Mouse (Mus musculus) midbrain, embryonic 12.5 days (tissue): ENCODE measurements around the gene Tenm3. TPM values are rescaled to one million over a fixed set of nuclear protein-coding genes. Genes with fewer than 3 reads are reported as not detected.

ENCODE experiments used
- ATAC-seq: fragments of 200-750 bp; cut with Nextera tagmentation; 2 replicates; pipeline ENCODE4 v1.8.0; 2017; ENCODE audit warnings: low read depth, moderate TSS enrichment, moderate library complexity; ENCODE audit not compliant: low FRiP score
- H3K27ac ChIP-seq: fragments of 300-500 bp; sonication (generic); replicated peaks from 2 replicates; pipeline ENCODE4 v1.5.1; 2016; ENCODE audit warnings: mild to moderate bottlenecking
- H3K27me3 ChIP-seq: fragments of 300-500 bp; sonication (generic); 2 replicates; pipeline ENCODE4 v1.6.1; 2016; ENCODE audit warnings: mild to moderate bottlenecking
- H3K36me3 ChIP-seq: fragments of 300-500 bp; sonication (generic); 2 replicates; pipeline ENCODE4 v1.6.1; 2016
- H3K4me1 ChIP-seq: fragments of 300-500 bp; sonication (generic); 2 replicates; pipeline ENCODE4 v1.6.1; 2016
- H3K4me2 ChIP-seq: fragments of 300-500 bp; sonication (generic); replicated peaks from 2 replicates; pipeline ENCODE4 v1.6.1; 2016; ENCODE audit warnings: mild to moderate bottlenecking, moderate library complexity
- H3K4me3 ChIP-seq: fragments of 300-500 bp; sonication (generic); 2 replicates; pipeline ENCODE4 v1.5.1; 2016; ENCODE audit warnings: mild to moderate bottlenecking
- H3K9ac ChIP-seq: fragments of 300-500 bp; sonication (generic); replicated peaks from 2 replicates; pipeline ENCODE4 v1.6.1; 2016; ENCODE audit warnings: mild to moderate bottlenecking, moderate library complexity
- H3K9me3 ChIP-seq: fragments of 300-500 bp; sonication (generic); 2 replicates; pipeline ENCODE4 v1.6.1; 2016; ENCODE audit warnings: mild to moderate bottlenecking
- WGBS: fragments of 180-500 bp; shearing (Covaris S2); methylation state at CpG from one replicate; pipeline ENCODE4 v1.1.7; 2016; 5-methylcytosine and 5-hydroxymethylcytosine counted together
- polyA plus RNA-seq: library from polyadenylated mRNA; unstranded; fragments of >200 nt; fragmentation: Nextera tagmentation; extraction: Ambion mirVana; gene quantifications from 2 replicates; pipeline ENCODE4 v1.2.1, GENCODE M21; 2016

The Tenm3 gene
- polyA plus RNA-seq, 1 experiment from 2014 or later: 63.9 TPM

GRCm38 (mm10) chr8:48310240-48310849, 533.4 kb downstream of the Tenm3 start:
- Histone ChIP-seq H3K4me1 (peaks cover 26% of the 10 kb centered on the region), H3K36me3 (0 out of 2 replicates have a peak, but pooled peaks cover 4% of the 10 kb centered on the region), H3K4me3 (no peak overlapping the region), H3K27ac (peak overlapping the region; percentile 60), H3K9me3 (no peaks in the 10 kb centered on the region), H3K4me2 (no peak overlapping the region), H3K27me3 (peaks cover 4% of the 10 kb centered on the region; the same call in 1 of the 2 replicates), H3K9ac (no peak overlapping the region)
- WGBS: 36% methylated on average over 10 of the region's 10 CpGs
- ATAC-seq: peak; percentile 32; the same call in 1 of the 2 replicates

- Histone ChIP-seq H3K27me3 (peaks cover 4% of the 10 kb centered on the region; the same call in 1 of the 2 replicates), H3K9ac (no peak overlapping the region), H3K9me3 (no peaks in the 10 kb centered on the region), H3K4me1 (peaks cover 26% of the 10 kb centered on the region), H3K4me2 (no peak overlapping the region), H3K36me3 (0 out of 2 replicates have a peak, but pooled peaks cover 4% of the 10 kb centered on the region), H3K4me3 (no peak overlapping the region), H3K27ac (peak overlapping the region; percentile 60)
- WGBS: 45% methylated on average over 16 of the region's 16 CpGs
- ATAC-seq: peak; percentile 71
Observed at GRCm38 (mm10) chr8:48309191-48309987, 534.4 kb downstream of the Tenm3 start.

GRCm38 (mm10) chr8:48304224-48304623, 539.5 kb downstream of the Tenm3 start:
- Histone ChIP-seq H3K4me3 (no peak overlapping the region), H3K27me3 (peaks cover 4% of the 10 kb centered on the region; the same call in 1 of the 2 replicates), H3K36me3 (peaks cover 7% of the 10 kb centered on the region), H3K4me2 (no peak overlapping the region), H3K9me3 (no peaks in the 10 kb centered on the region), H3K4me1 (peaks cover 12% of the 10 kb centered on the region), H3K9ac (no peak overlapping the region), H3K27ac (no peak overlapping the region)
- ATAC-seq: no peak
- WGBS: 87% methylated on average over 7 of the region's 7 CpGs

GRCm38 (mm10) chr8:48300613-48301037, 543.1 kb downstream of the Tenm3 start:
- peaks cover 36% of the 10 kb centered on the region for H3K36me3 ChIP-seq
- peaks cover 4% of the 10 kb centered on the region; the same call in 1 of the 2 replicates for H3K4me1 ChIP-seq
- no peak overlapping the region for H3K27ac ChIP-seq
- no peak overlapping the region for H3K4me2 ChIP-seq
- H3K9ac ChIP-seq: no peak overlapping the region
- WGBS: 72% methylated on average over 12 of the region's 12 CpGs
- no peaks in the 10 kb centered on the region for H3K9me3 ChIP-seq
- no peaks in the 10 kb centered on the region for H3K27me3 ChIP-seq
- H3K4me3 ChIP-seq: no peak overlapping the region
- 0 out of 2 replicates have a peak, but pooled peaks have one; percentile 34 for ATAC-seq

GRCm38 (mm10) chr8:48300061-48300460, 543.7 kb downstream of the Tenm3 start:
- no peaks in the 10 kb centered on the region for H3K9me3 ChIP-seq
- H3K27ac ChIP-seq: no peak overlapping the region
- H3K36me3 ChIP-seq: peaks cover 42% of the 10 kb centered on the region
- H3K4me2 ChIP-seq: no peak overlapping the region
- no peak overlapping the region for H3K4me3 ChIP-seq
- no peaks in the 10 kb centered on the region for H3K27me3 ChIP-seq
- peaks cover 4% of the 10 kb centered on the region; the same call in 1 of the 2 replicates for H3K4me1 ChIP-seq
- H3K9ac ChIP-seq: no peak overlapping the region
- WGBS: 73% methylated on average over 8 of the region's 8 CpGs
- no peak for ATAC-seq

- no peaks in the 10 kb centered on the region for H3K9me3 ChIP-seq
- ATAC-seq: no peak
- no peaks in the 10 kb centered on the region for H3K27me3 ChIP-seq
- peaks cover 47% of the 10 kb centered on the region for H3K36me3 ChIP-seq
- peaks cover 4% of the 10 kb centered on the region; the same call in 1 of the 2 replicates for H3K4me1 ChIP-seq
- H3K4me3 ChIP-seq: no peak overlapping the region
- 84% methylated on average over 12 of the region's 12 CpGs for WGBS
- no peak overlapping the region for H3K9ac ChIP-seq
- no peak overlapping the region for H3K4me2 ChIP-seq
- H3K27ac ChIP-seq: no peak overlapping the region
Observed at GRCm38 (mm10) chr8:48299341-48299740, 544.4 kb downstream of the Tenm3 start.

- no peak overlapping the region for H3K9ac ChIP-seq
- no peak for ATAC-seq
- H3K4me3 ChIP-seq: no peak overlapping the region
- H3K27ac ChIP-seq: no peak overlapping the region
- H3K36me3 ChIP-seq: peaks cover 70% of the 10 kb centered on the region
- H3K4me2 ChIP-seq: no peak overlapping the region
- H3K27me3 ChIP-seq: no peaks in the 10 kb centered on the region
- H3K9me3 ChIP-seq: no peaks in the 10 kb centered on the region
- H3K4me1 ChIP-seq: no peaks in the 10 kb centered on the region
- 96% methylated on average over 7 of the region's 7 CpGs for WGBS
Observed at GRCm38 (mm10) chr8:48296371-48296770, 547.4 kb downstream of the Tenm3 start.

GRCm38 (mm10) chr8:48295558-48295957, 548.2 kb downstream of the Tenm3 start:
- WGBS: 85% methylated on average over 6 of the region's 6 CpGs
- Histone ChIP-seq H3K36me3 (peaks cover 77% of the 10 kb centered on the region), H3K4me2 (no peak overlapping the region)

GRCm38 (mm10) chr8:48293797-48294196, 550.0 kb downstream of the Tenm3 start:
- Histone ChIP-seq H3K27ac (no peak overlapping the region), H3K9ac (no peak overlapping the region), H3K4me3 (no peak overlapping the region), H3K4me2 (no peak overlapping the region), H3K27me3 (no peaks in the 10 kb centered on the region), H3K4me1 (no peaks in the 10 kb centered on the region), H3K9me3 (no peaks in the 10 kb centered on the region), H3K36me3 (peaks cover 70% of the 10 kb centered on the region)
- ATAC-seq: no peak
- 98% methylated on average over 3 of the region's 3 CpGs for WGBS

More at GRCm38 (mm10) chr8:48295558-48295957, 548.2 kb downstream of the Tenm3 start:
- Histone ChIP-seq H3K27me3 (no peaks in the 10 kb centered on the region), H3K4me1 (no peaks in the 10 kb centered on the region), H3K9me3 (no peaks in the 10 kb centered on the region), H3K27ac (no peak overlapping the region), H3K4me3 (no peak overlapping the region), H3K9ac (no peak overlapping the region)
- ATAC-seq: no peak

- no peak overlapping the region for H3K4me3 ChIP-seq
- ATAC-seq: no peak
- peaks cover 31% of the 10 kb centered on the region for H3K36me3 ChIP-seq
- no peaks in the 10 kb centered on the region for H3K4me1 ChIP-seq
- 94% methylated on average over 10 of the region's 10 CpGs for WGBS
- no peak overlapping the region for H3K9ac ChIP-seq
- H3K27me3 ChIP-seq: peaks cover 12% of the 10 kb centered on the region; the same call in 1 of the 2 replicates
- H3K4me2 ChIP-seq: no peak overlapping the region
- H3K9me3 ChIP-seq: no peaks in the 10 kb centered on the region
- no peak overlapping the region for H3K27ac ChIP-seq
Observed at GRCm38 (mm10) chr8:48285432-48285831, 558.3 kb downstream of the Tenm3 start.

GRCm38 (mm10) chr8:48281855-48282254, 561.9 kb downstream of the Tenm3 start:
- peaks cover 12% of the 10 kb centered on the region; the same call in 1 of the 2 replicates for H3K27me3 ChIP-seq
- H3K4me1 ChIP-seq: peaks cover 9% of the 10 kb centered on the region; the same call in 1 of the 2 replicates
- ATAC-seq: no peak
- no peak overlapping the region for H3K9ac ChIP-seq
- no peak overlapping the region for H3K27ac ChIP-seq
- no peaks in the 10 kb centered on the region for H3K9me3 ChIP-seq
- 95% methylated on average over 11 of the region's 11 CpGs for WGBS
- no peak overlapping the region for H3K4me2 ChIP-seq
- H3K36me3 ChIP-seq: peaks cover 25% of the 10 kb centered on the region
- no peak overlapping the region for H3K4me3 ChIP-seq

- no peak overlapping the region for H3K4me2 ChIP-seq
- 91% methylated on average over 2 of the region's 2 CpGs for WGBS
- H3K4me1 ChIP-seq: peaks cover 9% of the 10 kb centered on the region; the same call in 1 of the 2 replicates
- H3K9ac ChIP-seq: no peak overlapping the region
- peaks cover 10% of the 10 kb centered on the region; the same call in 1 of the 2 replicates for H3K27me3 ChIP-seq
- peaks cover 41% of the 10 kb centered on the region for H3K36me3 ChIP-seq
- H3K27ac ChIP-seq: no peak overlapping the region
- H3K4me3 ChIP-seq: no peak overlapping the region
- peaks cover 9% of the 10 kb centered on the region for H3K9me3 ChIP-seq
- no peak for ATAC-seq
Observed at GRCm38 (mm10) chr8:48279360-48279759, 564.4 kb downstream of the Tenm3 start.
